In the genomic region with DNA sequence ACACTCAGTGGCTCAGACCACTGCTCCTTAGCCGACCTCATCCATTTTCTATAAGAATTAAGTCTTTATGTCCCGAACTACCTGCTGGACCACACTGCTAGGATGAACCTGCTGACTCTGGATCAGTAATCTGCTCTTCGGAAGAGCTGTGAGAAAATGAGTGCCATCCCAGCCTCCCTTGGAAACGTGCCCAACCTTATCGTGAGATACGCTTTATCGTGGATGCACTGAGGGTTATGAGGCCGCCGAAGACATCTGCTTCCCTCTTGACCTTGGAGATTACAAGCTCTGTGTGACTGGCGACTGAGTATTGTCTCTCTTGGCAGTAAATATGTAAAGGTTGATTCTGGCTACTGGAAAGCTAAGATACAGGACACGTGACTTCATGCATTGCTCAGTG, we compare ENCODE assay signal across 28 mouse cellular contexts. TPM values are rescaled to one million over a fixed set of nuclear protein-coding genes. Genes with fewer than 3 reads are reported as not detected.
DNase-seq lines count a peak whose midpoint lies in the region; ATAC-seq and TF ChIP-seq lines count a peak whose summit lies in the region.
"Had no signal": no experiment of that assay in that cellular context is flagged by ENCODE, and none has a peak within 500 bp of the region (broad histone marks: within the 10 kb centered on the region; RNA-seq: fewer than 3 reads in every experiment).

No protein-coding gene starts in this region.

- H3K4me1 ChIP-seq in heart, embryonic 14.5 days (ENCODE audit: control insufficient read depth in 2 of 2, insufficient read depth in 2 of 2, low read length in 2 of 2) = peaks cover 5 to 8% of the 10 kb centered on the region in 2 experiments
- H3K4me1 ChIP-seq in heart, embryonic 12.5 days (replicated peaks) = peaks cover 10% of the 10 kb centered on the region
- H3K4me1 ChIP-seq: embryonic facial prominence, embryonic 10.5 days; embryonic facial prominence, embryonic 13.5 days; forebrain, embryonic 12.5 days; forebrain, embryonic 15.5 days had no signal

- WGBS in heart, embryonic 14.5 days = 42% methylated on average over 11 of the region's 11 CpGs
- 60% methylated on average over 11 of the region's 11 CpGs for WGBS in heart, embryonic 12.5 days

- no peaks in the 10 kb centered on the region; the same call in 1 of the 2 replicates for H3K9me3 ChIP-seq in heart, embryonic 14.5 days (ENCODE audit: control insufficient read depth, low read length)
- H3K9me3 ChIP-seq in heart, embryonic 12.5 days (replicated peaks) = no peaks in the 10 kb centered on the region
- H3K9me3 ChIP-seq: embryonic facial prominence, embryonic 13.5 days; forebrain, embryonic 15.5 days; heart, embryonic 15.5 days had no signal

- no peaks in the 10 kb centered on the region for H3K79me3 ChIP-seq in C2C12 (ENCODE audit: low read depth)

- no peak overlapping the region for H3ac ChIP-seq in C2C12 (ENCODE audit: control insufficient read depth, insufficient read length, low read depth)

- H3K27me3 ChIP-seq in heart, embryonic 14.5 days (ENCODE audit: control insufficient read depth, insufficient read depth, low read length) = no peaks in the 10 kb centered on the region
- no peaks in the 10 kb centered on the region for H3K27me3 ChIP-seq in heart, embryonic 12.5 days (replicated peaks)
- no peaks in the 10 kb centered on the region for H3K27me3 ChIP-seq in C2C12 (ENCODE audit: control insufficient read depth, insufficient read depth, insufficient read length)
- H3K27me3 ChIP-seq: embryonic facial prominence, embryonic 13.5 days; forebrain, embryonic 12.5 days; forebrain, embryonic 15.5 days; heart, embryonic 15.5 days had no signal

- no peak for TF ChIP-seq CTCF in C2C12 (IDR thresholded peaks at IDR 0.05; ENCODE audit: control insufficient read depth, insufficient read depth, insufficient read length)

- H3K9ac ChIP-seq in heart, embryonic 14.5 days (ENCODE audit: low read length) = no peak overlapping the region
- no peak overlapping the region for H3K9ac ChIP-seq in heart, embryonic 12.5 days
- H3K9ac ChIP-seq: embryonic facial prominence, embryonic 13.5 days; forebrain, embryonic 12.5 days; forebrain, embryonic 15.5 days; heart, embryonic 15.5 days; hindbrain, embryonic 14.5 days had no signal

- no peak overlapping the region for H3K27ac ChIP-seq in heart, embryonic 14.5 days (replicated peaks in 1 of 2; ENCODE audit: control insufficient read depth in 1 of 2, insufficient read depth in 1 of 2, low read depth in 2 of 2, low read length in 2 of 2)
- no peak overlapping the region for H3K27ac ChIP-seq in heart, embryonic 12.5 days (ENCODE audit: poor library complexity, severe bottlenecking)
- H3K27ac ChIP-seq: embryonic facial prominence, embryonic 10.5 days; embryonic facial prominence, embryonic 13.5 days; forebrain, embryonic 12.5 days; forebrain, embryonic 15.5 days; heart, embryonic 15.5 days; hindbrain, embryonic 14.5 days; hindbrain, postnatal 0 days had no signal

- DNase-seq in ovary, adult 18-20 months (ENCODE audit: low spot score) = peak; percentile 76
- DNase-seq in ovary, postnatal 10 days (ENCODE audit: low spot score) = no peak
- DNase-seq: adrenal gland, postnatal 10 days; adrenal gland, postnatal 36 days; cerebellum, adult 2 months; cerebellum, adult 9-11 months; cerebellum, postnatal 36 days; embryo, embryonic 11 days; gastrocnemius, postnatal 10 days; gastrocnemius, postnatal 36 days; heart, postnatal 14 days; heart, postnatal 4 days had no signal

- no peak for ATAC-seq in heart, embryonic 14.5 days (ENCODE audit: insufficient number of reproducible peaks, insufficient read depth, low FRiP score, low read depth)
- no peak for ATAC-seq in heart, embryonic 12.5 days (ENCODE audit: insufficient number of reproducible peaks, low FRiP score)
- ATAC-seq in megakaryocyte progenitor cell, adult 5-6 weeks (replicated peaks; ENCODE audit: poor library complexity) = 0 out of 2 replicates have a peak, but pooled peaks have one; percentile 20
- ATAC-seq: activated CD4-positive, CD25-positive, alpha-beta regulatory T cell, adult 4 months; forebrain, embryonic 15.5 days; hindbrain, postnatal 0 days; inflammation-experienced regulatory T-cells, adult 6 months; intestine, embryonic 16.5 days had no signal

- H3K36me3 ChIP-seq in heart, embryonic 14.5 days (ENCODE audit: control insufficient read depth, insufficient read depth, low read length) = no peaks in the 10 kb centered on the region
- no peaks in the 10 kb centered on the region for H3K36me3 ChIP-seq in heart, embryonic 12.5 days
- no peaks in the 10 kb centered on the region for H3K36me3 ChIP-seq in C2C12 (ENCODE audit: control insufficient read depth, insufficient read depth)
- H3K36me3 ChIP-seq: embryonic facial prominence, embryonic 10.5 days; embryonic facial prominence, embryonic 13.5 days; forebrain, embryonic 12.5 days; forebrain, embryonic 15.5 days; heart, embryonic 15.5 days had no signal

- H3K79me2 ChIP-seq in C2C12 (ENCODE audit: control insufficient read depth, insufficient read depth) = no peaks in the 10 kb centered on the region

- peak overlapping the region; percentile 21; the same call in 1 of the 2 replicates for H3K4me2 ChIP-seq in heart, embryonic 14.5 days (ENCODE audit: low read length)
- no peak overlapping the region for H3K4me2 ChIP-seq in heart, embryonic 12.5 days
- H3K4me2 ChIP-seq: embryonic facial prominence, embryonic 13.5 days; forebrain, embryonic 12.5 days; forebrain, embryonic 15.5 days; heart, embryonic 15.5 days; hindbrain, embryonic 14.5 days had no signal

- H3K4me3 ChIP-seq in heart, embryonic 14.5 days (ENCODE audit: control insufficient read depth in 1 of 2, insufficient read depth in 1 of 2, low read depth in 1 of 2, low read length in 2 of 2) = no peak overlapping the region
- H3K4me3 ChIP-seq in heart, embryonic 12.5 days = no peak overlapping the region
- H3K4me3 ChIP-seq in C2C12 (ENCODE audit: insufficient read depth, poor library complexity, severe bottlenecking) = no peak overlapping the region
- H3K4me3 ChIP-seq: embryonic facial prominence, embryonic 10.5 days; embryonic facial prominence, embryonic 13.5 days; erythroblast, embryonic 14.5 days; forebrain, embryonic 12.5 days; forebrain, embryonic 15.5 days; heart, embryonic 15.5 days had no signal

TF ChIP-seq in C2C12, 6 proteins besides CTCF, POLR2A, EP300 and RAD21:
- TF ChIP-seq MAX (IDR thresholded peaks at IDR 0.05) (no peak), USF1 (IDR thresholded peaks at IDR 0.05; ENCODE audit: low read depth) (peak; percentile 5), FOSL1 (IDR thresholded peaks at IDR 0.05; ENCODE audit: insufficient read depth, low read length, poor library complexity, severe bottlenecking) (no peak), CEBPB (IDR thresholded peaks at IDR 0.05; ENCODE audit: low read depth) (no peak), MYOG (IDR thresholded peaks at IDR 0.05; ENCODE audit: control insufficient read depth, extremely low read depth, insufficient read length) (no peak)

RNA-seq across cellular contexts. Expression of a gene that starts 11.8 kb away (rescaled TPM):
- polyA plus RNA-seq in heart, embryonic 14.5 days (2014; fragmentation: Nextera tagmentation; extraction: Ambion mirVana) = 12.8 and 14.7 TPM in 2 replicates
- 31.6 and 32.9 TPM in 2 replicates for polyA plus RNA-seq in heart, embryonic 12.5 days (2016; fragmentation: Nextera tagmentation; extraction: Ambion mirVana)
- 18.0 TPM for polyA plus RNA-seq in C2C12 (2012; fragmentation: generic; extraction: Trizol)
- 25.3 and 27.0 TPM in 2 replicates for total RNA-seq in megakaryocyte progenitor cell, adult 5-6 weeks (2015)
- 9.8 and 10.8 TPM in 2 replicates for total RNA-seq in megakaryocyte progenitor cell, adult 5-6 weeks (2017)
- polyA plus RNA-seq: activated CD4-positive, CD25-positive, alpha-beta regulatory T cell, adult 4 months had no signal

RNA-seq across cellular contexts. Expression of a gene that starts 38.5 kb away (rescaled TPM):
- polyA plus RNA-seq in heart, embryonic 14.5 days (2014; fragmentation: Nextera tagmentation; extraction: Ambion mirVana) = 1.1 and 1.9 TPM in 2 replicates
- polyA plus RNA-seq in heart, embryonic 12.5 days (2016; fragmentation: Nextera tagmentation; extraction: Ambion mirVana) = 2.7 and 3.2 TPM in 2 replicates
- not detected for polyA plus RNA-seq in C2C12 (2012; fragmentation: generic; extraction: Trizol)
- not detected in 2 replicates for total RNA-seq in megakaryocyte progenitor cell, adult 5-6 weeks (2015)
- total RNA-seq in megakaryocyte progenitor cell, adult 5-6 weeks (2017) = not detected in 2 replicates
- total RNA-seq: granulocyte monocyte progenitor cell, adult 5-6 weeks had no signal
- polyA plus RNA-seq: activated CD4-positive, CD25-positive, alpha-beta regulatory T cell, adult 4 months; inflammation-experienced regulatory T-cells, adult 6 months had no signal
